Mouse (Mus musculus) heart, postnatal 0 days (tissue): ENCODE data around the gene Tspan18.

Source experiments
- CTCF ChIP-seq: IDR thresholded peaks from 2 replicates; pipeline ENCODE4 v1.5.1; 2016; ENCODE audit warnings: antibody characterized with exemption, control low read depth, low read depth
- EP300 ChIP-seq: IDR thresholded peaks from 2 replicates; pipeline ENCODE4 v1.6.1; 2016; ENCODE audit warnings: antibody characterized with exemption, low read depth

DNA sequence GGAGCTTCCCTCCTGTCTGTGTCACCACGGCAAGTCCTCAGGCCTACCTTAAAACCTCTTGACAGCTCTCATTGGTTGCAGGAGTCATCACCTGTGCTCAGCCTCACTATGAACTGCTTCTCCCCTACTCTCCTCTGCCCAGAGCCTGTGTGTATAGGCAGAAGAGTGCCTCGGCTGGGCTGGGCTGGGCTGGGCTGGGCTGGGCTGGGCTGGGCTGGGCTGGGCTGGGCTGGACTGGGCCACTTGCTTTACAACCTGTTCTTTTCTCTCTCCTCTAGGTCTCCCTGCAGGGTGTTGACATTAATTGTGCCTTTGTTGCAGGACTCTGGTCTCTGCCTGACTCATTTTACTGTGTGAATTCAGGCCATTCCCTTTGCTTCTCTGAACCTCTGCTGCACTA, 23.1 kb upstream of the Tspan18 start:
- no peak for TF ChIP-seq CTCF
- no peak for TF ChIP-seq EP300
